Comparison of ENCODE assay signal across 9 mouse cellular contexts in the genomic region with DNA sequence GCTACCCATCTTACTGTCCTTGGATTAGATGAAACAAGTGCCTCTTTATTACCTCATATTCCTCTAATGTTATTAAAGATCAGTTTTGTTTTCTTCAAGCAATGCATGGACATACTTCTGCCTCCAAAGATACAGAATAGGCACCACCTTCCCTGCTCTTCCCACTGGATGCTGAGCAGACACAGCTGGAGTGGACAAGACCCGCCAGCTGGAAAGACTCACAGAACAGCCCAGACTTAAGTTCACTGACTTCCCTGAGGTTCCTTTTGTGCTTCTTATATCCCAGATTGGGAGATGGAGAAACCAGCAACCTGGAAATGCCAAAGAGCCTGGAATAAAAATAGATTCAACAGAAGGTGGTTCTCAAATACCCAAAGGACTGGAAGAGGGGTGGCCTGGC.
DNase-seq lines count a peak whose midpoint lies in the region; ATAC-seq and TF ChIP-seq lines count a peak whose summit lies in the region.
"Had no signal": no experiment of that assay in that cellular context is flagged by ENCODE, and none has a peak within 500 bp of the region (broad histone marks: within the 10 kb centered on the region; RNA-seq: fewer than 3 reads in every experiment).

No protein-coding gene starts in this region.

- no peak overlapping the region for H3K4me2 ChIP-seq in lung, embryonic 15.5 days

- H3K27ac ChIP-seq in lung, embryonic 15.5 days: no peak overlapping the region
- no peak overlapping the region for H3K27ac ChIP-seq in cerebellum, adult 2 months (ENCODE audit: insufficient read depth, low read length)
- H3K27ac ChIP-seq: forebrain, embryonic 10.5 days had no signal

- H3K9ac ChIP-seq in lung, embryonic 15.5 days: no peak overlapping the region

- ATAC-seq in lung, embryonic 15.5 days (ENCODE audit: borderline replicate concordance, extremely low read depth, low FRiP score, low TSS enrichment): peak; percentile 76; the same call in 1 of the 2 replicates

- no peaks in the 10 kb centered on the region for H3K27me3 ChIP-seq in lung, embryonic 15.5 days
- no peaks in the 10 kb centered on the region for H3K27me3 ChIP-seq in cerebellum, adult 2 months (ENCODE audit: control insufficient read depth, insufficient read depth, low read length)

- H3K4me3 ChIP-seq in lung, embryonic 15.5 days: no peak overlapping the region
- no peak overlapping the region for H3K4me3 ChIP-seq in cerebellum, adult 2 months (replicated peaks; ENCODE audit: insufficient read depth, low read depth, low read length)
- H3K4me3 ChIP-seq: forebrain, embryonic 10.5 days had no signal

- H3K9me3 ChIP-seq in lung, embryonic 15.5 days: no peaks in the 10 kb centered on the region
- H3K9me3 ChIP-seq: forebrain, embryonic 10.5 days had no signal

- peaks cover 26% of the 10 kb centered on the region for H3K4me1 ChIP-seq in lung, embryonic 15.5 days
- H3K4me1 ChIP-seq in cerebellum, adult 2 months (ENCODE audit: control insufficient read depth, insufficient read depth, low read length): no peaks in the 10 kb centered on the region

- intact Hi-C loops in left cerebral cortex, postnatal 4 days (cut with DNase I): no loop called here

- TF ChIP-seq CTCF in cerebellum, adult 2 months (IDR thresholded peaks at IDR 0.05; ENCODE audit: borderline replicate concordance, insufficient read depth, low read depth, low read length): no peak

- DNase-seq in urinary bladder, postnatal 36 days (ENCODE audit: low spot score in 2 of 2): peak; percentile 21 to 26
- no peak for DNase-seq in urinary bladder, postnatal 25 days (ENCODE audit: low spot score)
- DNase-seq in heart, postnatal 4 days: peak; percentile 21
- no peak for DNase-seq in cerebellum, adult 2 months
- no peak for DNase-seq in Muller cell, postnatal 12 days (ENCODE audit: inconsistent ontology term)
- DNase-seq in left cerebral cortex, postnatal 4 days: no peak
- DNase-seq: cerebellum, postnatal 36 days had no signal

- 45% methylated on average over 1 of the region's 1 CpGs for WGBS in lung, embryonic 15.5 days
- WGBS in cerebellum, adult 2 months: 73% methylated on average over 1 of the region's 1 CpGs

- no peaks in the 10 kb centered on the region for H3K36me3 ChIP-seq in lung, embryonic 15.5 days
- H3K36me3 ChIP-seq: forebrain, embryonic 10.5 days had no signal

- TF ChIP-seq POLR2A in cerebellum, adult 2 months (IDR thresholded peaks at IDR 0.05; ENCODE audit: borderline replicate concordance, insufficient read depth, low read length): no peak

Comparison
In these comparisons a context has a peak if more than half of its experiments do, and no peak if none do; other contexts are left out.
1. DNase-seq: peak in urinary bladder, postnatal 36 days (2 of 2) and heart, postnatal 4 days (single experiment); none in urinary bladder, postnatal 25 days (single experiment), cerebellum, adult 2 months (0 of 2), Muller cell, postnatal 12 days (single experiment) and left cerebral cortex, postnatal 4 days (single experiment).